Mouse (Mus musculus): ENCODE results near the gene Cdhr2. TPM values are rescaled to one million over a fixed set of nuclear protein-coding genes. Genes with fewer than 3 reads are reported as not detected.

The Cdhr2 gene
- not detected in 2 replicates for polyA plus RNA-seq (2015; fragmentation: Nextera tagmentation; extraction: Ambion mirVana)

GRCm38 (mm10) chr13:54701243-54701642, at the start of gene Cdhr2:
Cdhr2 (plus strand) TSS chr13:54701461.

GRCm38 (mm10) chr13:54693558-54694347, 7.5 kb upstream of the Cdhr2 start, which contains the start of gene Rnf44:
Rnf44 (minus strand) TSS chr13:54693907.

GRCm38 (mm10) chr13:54749864-54750411, 48.7 kb downstream of the Cdhr2 start, which contains the start of gene Gprin1:
Gprin1 (minus strand) TSS chr13:54749874.

GRCm38 (mm10) chr13:54766192-54766768, 65.0 kb downstream of the Cdhr2 start, which contains the start of gene Sncb:
Sncb (minus strand) TSS chr13:54766595.

GRCm38 (mm10) chr13:54783698-54784097, 82.4 kb downstream of the Cdhr2 start, which contains the start of gene Eif4e1b:
Eif4e1b (plus strand) TSS chr13:54783998.

Other genes with a start within 250 kb of the Cdhr2 start
- gene Thoc3, start 232.6 kb upstream of the Cdhr2 start, polyA plus RNA-seq (2015; fragmentation: Nextera tagmentation; extraction: Ambion mirVana), result 42.1 and 50.7 TPM in 2 replicates
- 3.4 and 3.6 TPM in 2 replicates for gene Simc1, start 197.7 kb upstream of the Cdhr2 start, polyA plus RNA-seq (2015; fragmentation: Nextera tagmentation; extraction: Ambion mirVana)
- 116 and 118 TPM in 2 replicates for gene 4833439L19Rik, start 136.0 kb upstream of the Cdhr2 start, polyA plus RNA-seq (2015; fragmentation: Nextera tagmentation; extraction: Ambion mirVana)
- gene Arl10, start 126.4 kb upstream of the Cdhr2 start, polyA plus RNA-seq (2015; fragmentation: Nextera tagmentation; extraction: Ambion mirVana), result 9.4 and 10.5 TPM in 2 replicates
- 35.7 and 42.3 TPM in 2 replicates for gene Nop16, start 111.4 kb upstream of the Cdhr2 start, polyA plus RNA-seq (2015; fragmentation: Nextera tagmentation; extraction: Ambion mirVana)
- gene Higd2a, start 111.3 kb upstream of the Cdhr2 start, polyA plus RNA-seq (2015; fragmentation: Nextera tagmentation; extraction: Ambion mirVana), result 234 and 246 TPM in 2 replicates
- 51.2 and 64.8 TPM in 2 replicates for gene Cltb, start 90.1 kb upstream of the Cdhr2 start, polyA plus RNA-seq (2015; fragmentation: Nextera tagmentation; extraction: Ambion mirVana)
- 26.5 and 27.8 TPM in 2 replicates for gene Faf2, start 79.7 kb upstream of the Cdhr2 start, polyA plus RNA-seq (2015; fragmentation: Nextera tagmentation; extraction: Ambion mirVana)
- 28.0 and 31.9 TPM in 2 replicates for gene Rnf44, start 7.6 kb upstream of the Cdhr2 start, polyA plus RNA-seq (2015; fragmentation: Nextera tagmentation; extraction: Ambion mirVana)
- 0.10 and 0.15 TPM in 2 replicates for gene Gprin1, start 48.4 kb downstream of the Cdhr2 start, polyA plus RNA-seq (2015; fragmentation: Nextera tagmentation; extraction: Ambion mirVana)
- gene Sncb, start 65.1 kb downstream of the Cdhr2 start, polyA plus RNA-seq (2015; fragmentation: Nextera tagmentation; extraction: Ambion mirVana), result not detected in 2 replicates
- not detected in 2 replicates for gene Eif4e1b, start 82.5 kb downstream of the Cdhr2 start, polyA plus RNA-seq (2015; fragmentation: Nextera tagmentation; extraction: Ambion mirVana)
- gene Tspan17, start 87.9 kb downstream of the Cdhr2 start, polyA plus RNA-seq (2015; fragmentation: Nextera tagmentation; extraction: Ambion mirVana), result 13.8 and 17.9 TPM in 2 replicates
- gene Unc5a, start 247.9 kb downstream of the Cdhr2 start, polyA plus RNA-seq (2015; fragmentation: Nextera tagmentation; extraction: Ambion mirVana), result 3.2 and 3.6 TPM in 2 replicates